Mouse (Mus musculus) neural tube, embryonic 11.5 days (tissue): ENCODE measurements around the gene BC035044. TPM values are rescaled to one million over a fixed set of nuclear protein-coding genes. Genes with fewer than 3 reads are reported as not detected.

Experiments used
- ATAC-seq: fragments of 200-750 bp; cut with Nextera tagmentation; 2 replicates; pipeline ENCODE4 v1.8.0; 2017; ENCODE audit warnings: moderate number of reproducible peaks, mild to moderate bottlenecking, moderate TSS enrichment, moderate library complexity; ENCODE audit not compliant: insufficient read depth, low FRiP score, low TSS enrichment
- DNase-seq: peaks from one replicate; pipeline ENCODE4 v3.0.0-alpha.2; 2015; ENCODE audit warnings: low spot score
- H3K27ac ChIP-seq: fragments of 300-500 bp; sonication (generic); 2 replicates; pipeline ENCODE4 v1.5.1; 2014; ENCODE audit warnings: low read depth, mild to moderate bottlenecking, low read length
- H3K27me3 ChIP-seq: fragments of 300-500 bp; sonication (generic); 2 replicates; pipeline ENCODE4 v1.6.1; 2014; ENCODE audit warnings: mild to moderate bottlenecking, low read length, mixed read lengths; ENCODE audit not compliant: control insufficient read depth, insufficient read depth
- H3K36me3 ChIP-seq: fragments of 300-500 bp; sonication (generic); 2 replicates; pipeline ENCODE4 v1.6.1; 2014; ENCODE audit warnings: mild to moderate bottlenecking, low read length, moderate library complexity, mixed read lengths; ENCODE audit not compliant: control insufficient read depth, insufficient read depth
- H3K4me1 ChIP-seq: fragments of 300-500 bp; sonication (generic); 2 replicates; pipeline ENCODE4 v1.6.1; 2014; ENCODE audit warnings: low read length, mixed read lengths; ENCODE audit not compliant: control insufficient read depth, insufficient read depth
- H3K4me2 ChIP-seq: fragments of 300-500 bp; sonication (generic); 2 replicates; pipeline ENCODE4 v1.6.1; 2014; ENCODE audit warnings: low read depth, mild to moderate bottlenecking, moderate library complexity
- H3K4me3 ChIP-seq: fragments of 300-500 bp; sonication (generic); 2 replicates; pipeline ENCODE4 v1.5.1; 2014; ENCODE audit warnings: low read depth, low read length
- H3K9ac ChIP-seq: fragments of 300-500 bp; sonication (generic); 2 replicates; pipeline ENCODE4 v1.6.1; 2014; ENCODE audit warnings: mild to moderate bottlenecking, low read length
- H3K9me3 ChIP-seq: fragments of 300-500 bp; sonication (generic); 2 replicates; pipeline ENCODE4 v1.6.1; 2016; ENCODE audit warnings: low read length; ENCODE audit not compliant: control insufficient read depth
- WGBS: fragments of 180-500 bp; shearing (Covaris S2); extraction: QIAGEN DNeasy Blood & Tissue Kit; methylation state at CpG from one replicate; pipeline ENCODE4 v1.1.7; 2014; 5-methylcytosine and 5-hydroxymethylcytosine counted together
- polyA plus RNA-seq: library from polyadenylated mRNA; unstranded; fragments of >200 nt; fragmentation: Nextera tagmentation; extraction: Ambion mirVana; gene quantifications from 2 replicates; pipeline ENCODE4 v1.2.1, GENCODE M21; 2014

BC035044 gene
- polyA plus RNA-seq, 1 experiment from 2014 or later = 1.3 TPM

- H3K4me1 ChIP-seq = no peaks in the 10 kb centered on the region
- ATAC-seq (no peak), DNase-seq (no peak)
- 63% methylated on average over 7 of the region's 7 CpGs for WGBS
- no peaks in the 10 kb centered on the region for H3K9me3 ChIP-seq
- H3K27me3 ChIP-seq = no peaks in the 10 kb centered on the region
- H3K4me2 ChIP-seq = peak overlapping the region; percentile 60; the same call in 1 of the 2 replicates
- no peak overlapping the region for H3K27ac ChIP-seq
- H3K9ac ChIP-seq = no peak overlapping the region
- H3K36me3 ChIP-seq = no peaks in the 10 kb centered on the region
- no peak overlapping the region for H3K4me3 ChIP-seq
Measured at GRCm38 (mm10) chr6:128839921-128840320, 51.0 kb downstream of the BC035044 start.

- no peaks in the 10 kb centered on the region for H3K27me3 ChIP-seq
- 0% methylated on average over 17 of the region's 17 CpGs for WGBS
- no peaks in the 10 kb centered on the region for H3K9me3 ChIP-seq
- ATAC-seq (peak; percentile 10), DNase-seq (peak; percentile 85)
- peak overlapping the region; percentile 39; the same call in 1 of the 2 replicates for H3K27ac ChIP-seq
- peak overlapping the region; percentile 68 for H3K4me3 ChIP-seq
- no peaks in the 10 kb centered on the region for H3K4me1 ChIP-seq
- H3K9ac ChIP-seq = peak overlapping the region; percentile 55
- H3K4me2 ChIP-seq = peak overlapping the region; percentile 60
- H3K36me3 ChIP-seq = no peaks in the 10 kb centered on the region
Measured at GRCm38 (mm10) chr6:128839266-128839771, 51.6 kb downstream of the BC035044 start.

GRCm38 (mm10) chr6:128838342-128839265 lies 52.3 kb downstream of the BC035044 start:
- Histone ChIP-seq H3K4me1 (no peaks in the 10 kb centered on the region), H3K9ac (peak overlapping the region; percentile 78), H3K4me2 (peak overlapping the region; percentile 60), H3K27me3 (no peaks in the 10 kb centered on the region), H3K36me3 (no peaks in the 10 kb centered on the region), H3K9me3 (no peaks in the 10 kb centered on the region), H3K27ac (peak overlapping the region; percentile 40; the same call in 1 of the 2 replicates), H3K4me3 (peak overlapping the region; percentile 68)
- ATAC-seq = peak; percentile 60
- WGBS = under 1% methylated on average over 49 of the region's 49 CpGs
- peak; percentile 91 for DNase-seq

GRCm38 (mm10) chr6:128837454-128838341 lies 53.2 kb downstream of the BC035044 start:
- WGBS = 3% methylated on average over 14 of the region's 14 CpGs
- ATAC-seq (peak; percentile 15), DNase-seq (peak; percentile 60)
- H3K9ac ChIP-seq = peak overlapping the region; percentile 51
- H3K9me3 ChIP-seq = no peaks in the 10 kb centered on the region
- H3K27me3 ChIP-seq = no peaks in the 10 kb centered on the region
- H3K27ac ChIP-seq = no peak overlapping the region; the same call in 1 of the 2 replicates
- no peaks in the 10 kb centered on the region for H3K36me3 ChIP-seq
- peak overlapping the region; percentile 68 for H3K4me3 ChIP-seq
- no peaks in the 10 kb centered on the region for H3K4me1 ChIP-seq
- peak overlapping the region; percentile 37 for H3K4me2 ChIP-seq

GRCm38 (mm10) chr6:128836955-128837334 lies 54.0 kb downstream of the BC035044 start:
- H3K4me3 ChIP-seq = no peak overlapping the region
- DNase-seq = no peak

GRCm38 (mm10) chr6:128836191-128836954 lies 54.6 kb downstream of the BC035044 start:
- Histone ChIP-seq H3K9ac (no peak overlapping the region), H3K9me3 (no peaks in the 10 kb centered on the region), H3K27ac (no peak overlapping the region), H3K4me2 (no peak overlapping the region), H3K27me3 (no peaks in the 10 kb centered on the region), H3K4me1 (no peaks in the 10 kb centered on the region), H3K4me3 (no peak overlapping the region), H3K36me3 (no peaks in the 10 kb centered on the region)
- no peak for DNase-seq
- ATAC-seq = no peak
- 85% methylated on average over 8 of the region's 8 CpGs for WGBS

More at GRCm38 (mm10) chr6:128836955-128837334, 54.0 kb downstream of the BC035044 start:
- Histone ChIP-seq H3K9me3 (no peaks in the 10 kb centered on the region), H3K27ac (no peak overlapping the region), H3K9ac (no peak overlapping the region), H3K27me3 (no peaks in the 10 kb centered on the region), H3K4me1 (no peaks in the 10 kb centered on the region), H3K4me2 (no peak overlapping the region; the same call in 1 of the 2 replicates), H3K36me3 (no peaks in the 10 kb centered on the region)
- no peak for ATAC-seq
- 88% methylated on average over 6 of the region's 6 CpGs for WGBS

GRCm38 (mm10) chr6:128835571-128835970 lies 55.4 kb downstream of the BC035044 start:
- Histone ChIP-seq H3K9me3 (no peaks in the 10 kb centered on the region), H3K4me1 (no peaks in the 10 kb centered on the region), H3K27ac (no peak overlapping the region), H3K36me3 (no peaks in the 10 kb centered on the region), H3K9ac (no peak overlapping the region), H3K4me3 (no peak overlapping the region), H3K4me2 (no peak overlapping the region), H3K27me3 (no peaks in the 10 kb centered on the region)
- no peak for ATAC-seq
- DNase-seq = no peak
- 85% methylated on average over 4 of the region's 4 CpGs for WGBS

GRCm38 (mm10) chr6:128833046-128833445 lies 57.9 kb downstream of the BC035044 start:
- no peak for ATAC-seq
- WGBS = 86% methylated on average over 10 of the region's 10 CpGs
- Histone ChIP-seq H3K27me3 (no peaks in the 10 kb centered on the region), H3K27ac (no peak overlapping the region), H3K9ac (no peak overlapping the region), H3K4me2 (no peak overlapping the region), H3K9me3 (no peaks in the 10 kb centered on the region), H3K36me3 (no peaks in the 10 kb centered on the region), H3K4me3 (no peak overlapping the region), H3K4me1 (no peaks in the 10 kb centered on the region)
- no peak for DNase-seq
